Comparison of ENCODE assay signal across 14 mouse cellular contexts in the genomic region with DNA sequence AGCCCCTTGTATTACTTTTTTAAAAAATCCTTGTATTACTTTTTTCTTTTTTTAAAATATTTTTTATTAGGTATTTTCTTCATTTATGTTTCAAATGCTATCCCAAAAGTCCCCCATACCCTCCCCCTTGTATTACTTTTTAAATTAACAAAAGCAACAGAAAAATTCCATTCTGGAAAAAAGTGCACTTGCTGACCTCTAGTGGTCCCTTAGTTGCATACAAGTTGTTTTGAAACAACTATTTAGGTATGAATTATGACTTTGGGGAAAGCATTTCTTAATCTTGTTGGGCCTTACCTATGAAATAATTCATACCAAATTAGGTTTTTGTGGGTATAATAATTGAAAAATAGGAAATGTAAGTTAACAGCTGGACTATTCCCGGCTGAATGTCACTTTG. TPM values are rescaled to one million over a fixed set of nuclear protein-coding genes. Genes with fewer than 3 reads are reported as not detected.
DNase-seq lines count a peak whose midpoint lies in the region; ATAC-seq and TF ChIP-seq lines count a peak whose summit lies in the region.
"Had no signal": no experiment of that assay in that cellular context is flagged by ENCODE, and none has a peak within 500 bp of the region (broad histone marks: within the 10 kb centered on the region; RNA-seq: fewer than 3 reads in every experiment).

No protein-coding gene starts in this region.

- no peak overlapping the region for H3K4me3 ChIP-seq in intestine, postnatal 0 days (ENCODE audit: low read depth, low read length)
- H3K4me3 ChIP-seq in intestine, embryonic 15.5 days (replicated peaks) = no peak overlapping the region
- no peak overlapping the region for H3K4me3 ChIP-seq in stomach, postnatal 0 days (ENCODE audit: low read depth, low read length)
- H3K4me3 ChIP-seq: forebrain, embryonic 12.5 days; kidney, embryonic 15.5 days had no signal

- no peak for TF ChIP-seq EP300 in stomach, postnatal 0 days (optimal IDR thresholded peaks at IDR 0.05)

- H3K36me3 ChIP-seq in intestine, postnatal 0 days (ENCODE audit: control insufficient read depth, insufficient read depth) = no peaks in the 10 kb centered on the region
- no peaks in the 10 kb centered on the region for H3K36me3 ChIP-seq in intestine, embryonic 15.5 days
- H3K36me3 ChIP-seq in stomach, postnatal 0 days (ENCODE audit: control insufficient read depth, insufficient read depth, low read length) = no peaks in the 10 kb centered on the region
- H3K36me3 ChIP-seq: forebrain, embryonic 12.5 days; G1E; kidney, embryonic 15.5 days had no signal

- H3K27me3 ChIP-seq in intestine, postnatal 0 days (replicated peaks; ENCODE audit: control insufficient read depth, insufficient read depth, low read length) = no peaks in the 10 kb centered on the region
- no peaks in the 10 kb centered on the region for H3K27me3 ChIP-seq in intestine, embryonic 15.5 days (replicated peaks)
- H3K27me3 ChIP-seq in stomach, postnatal 0 days (ENCODE audit: control insufficient read depth, insufficient read depth, low read length) = no peaks in the 10 kb centered on the region

- intact Hi-C loops in left cerebral cortex, postnatal 14 days (cut with DNase I) = no loop called here

- H3K27ac ChIP-seq in intestine, postnatal 0 days (ENCODE audit: low read depth, low read length) = no peak overlapping the region
- no peak overlapping the region for H3K27ac ChIP-seq in intestine, embryonic 15.5 days
- H3K27ac ChIP-seq in stomach, postnatal 0 days (replicated peaks) = no peak overlapping the region
- H3K27ac ChIP-seq: forebrain, embryonic 12.5 days; kidney, embryonic 15.5 days had no signal

- no peaks in the 10 kb centered on the region for H3K4me1 ChIP-seq in intestine, postnatal 0 days (replicated peaks; ENCODE audit: control insufficient read depth, insufficient read depth, low read length)
- no peaks in the 10 kb centered on the region for H3K4me1 ChIP-seq in intestine, embryonic 15.5 days (replicated peaks)
- H3K4me1 ChIP-seq in stomach, postnatal 0 days (replicated peaks; ENCODE audit: control insufficient read depth, insufficient read depth) = no peaks in the 10 kb centered on the region
- H3K4me1 ChIP-seq: forebrain, embryonic 12.5 days; kidney, embryonic 15.5 days had no signal

- no peak for ATAC-seq in intestine, postnatal 0 days
- ATAC-seq in intestine, embryonic 15.5 days = no peak
- no peak for ATAC-seq in stomach, postnatal 0 days (ENCODE audit: low FRiP score, low TSS enrichment)

- H3K4me2 ChIP-seq in intestine, postnatal 0 days (replicated peaks; ENCODE audit: low read depth) = no peak overlapping the region
- H3K4me2 ChIP-seq in intestine, embryonic 15.5 days (replicated peaks) = no peak overlapping the region
- H3K4me2 ChIP-seq in stomach, postnatal 0 days (replicated peaks; ENCODE audit: low read depth) = no peak overlapping the region
- H3K4me2 ChIP-seq: forebrain, embryonic 12.5 days; kidney, embryonic 15.5 days had no signal

- WGBS in intestine, postnatal 0 days = 45% methylated on average over 1 of the region's 1 CpGs
- 36% methylated on average over 1 of the region's 1 CpGs for WGBS in intestine, embryonic 15.5 days
- WGBS in stomach, postnatal 0 days = 37% methylated on average over 1 of the region's 1 CpGs

- DNase-seq in lung, postnatal 10 days = peak; percentile 9
- DNase-seq in lung, adult 18-20 months = no peak
- DNase-seq in brain, adult 2 months (ENCODE audit: low read depth, low spot score) = peak; percentile 19
- DNase-seq in stomach, postnatal 0 days (ENCODE audit: low spot score) = no peak
- DNase-seq in left cerebral cortex, postnatal 14 days (ENCODE audit: low spot score in 2 of 2) = no peak
- DNase-seq: adrenal gland, adult 2 months; heart, postnatal 14 days; lung, postnatal 4 days; thymus, postnatal 25 days had no signal

- TF ChIP-seq CTCF in intestine, postnatal 0 days (IDR thresholded peaks at IDR 0.05; ENCODE audit: low read depth) = peak; percentile 59
- TF ChIP-seq CTCF in stomach, postnatal 0 days (IDR thresholded peaks at IDR 0.05; ENCODE audit: low read depth) = peak; percentile 69

- no peaks in the 10 kb centered on the region for H3K9me3 ChIP-seq in intestine, postnatal 0 days (ENCODE audit: control insufficient read depth)
- no peaks in the 10 kb centered on the region for H3K9me3 ChIP-seq in intestine, embryonic 15.5 days
- no peaks in the 10 kb centered on the region for H3K9me3 ChIP-seq in stomach, postnatal 0 days (ENCODE audit: control insufficient read depth, low read length)
- H3K9me3 ChIP-seq: forebrain, embryonic 12.5 days; G1E; kidney, embryonic 15.5 days had no signal

- H3K9ac ChIP-seq in intestine, postnatal 0 days (ENCODE audit: low read depth, low read length) = no peak overlapping the region
- no peak overlapping the region for H3K9ac ChIP-seq in intestine, embryonic 15.5 days
- no peak overlapping the region for H3K9ac ChIP-seq in stomach, postnatal 0 days (ENCODE audit: low read length)
- H3K9ac ChIP-seq: forebrain, embryonic 12.5 days; kidney, embryonic 15.5 days had no signal

RNA-seq across cellular contexts. Expression of a gene that starts 13.4 kb away (rescaled TPM):
- 0.08 and 0.10 TPM in 2 replicates for polyA plus RNA-seq in intestine, postnatal 0 days (2015; fragmentation: Nextera tagmentation; extraction: Ambion mirVana)
- polyA plus RNA-seq in intestine, embryonic 15.5 days (2015; fragmentation: Nextera tagmentation; extraction: Ambion mirVana) = not detected in 2 replicates
- polyA plus RNA-seq in stomach, postnatal 0 days (2015; fragmentation: Nextera tagmentation; extraction: Ambion mirVana) = 0.05 TPM in 1 of 2 replicates, not detected in the other
- total RNA-seq in left cerebral cortex, postnatal 14 days (2021) = not detected
- total RNA-seq: heart, postnatal 14 days had no signal
- polyA plus RNA-seq: adrenal gland, adult 2 months; forebrain, embryonic 12.5 days; kidney, embryonic 15.5 days had no signal

RNA-seq across cellular contexts. Expression of a gene that starts 22.4 kb away (rescaled TPM):
- 104 and 105 TPM in 2 replicates for polyA plus RNA-seq in intestine, postnatal 0 days (2015; fragmentation: Nextera tagmentation; extraction: Ambion mirVana)
- polyA plus RNA-seq in intestine, embryonic 15.5 days (2015; fragmentation: Nextera tagmentation; extraction: Ambion mirVana) = 55.1 and 69.8 TPM in 2 replicates
- polyA plus RNA-seq in stomach, postnatal 0 days (2015; fragmentation: Nextera tagmentation; extraction: Ambion mirVana) = 51.3 and 52.7 TPM in 2 replicates
- total RNA-seq in left cerebral cortex, postnatal 14 days (2021) = 100 to 1,000 TPM; 120 to 135 TPM

RNA-seq across cellular contexts. Expression of a gene that starts 32.7 kb away (rescaled TPM):
- 165 and 195 TPM in 2 replicates for polyA plus RNA-seq in intestine, postnatal 0 days (2015; fragmentation: Nextera tagmentation; extraction: Ambion mirVana)
- polyA plus RNA-seq in intestine, embryonic 15.5 days (2015; fragmentation: Nextera tagmentation; extraction: Ambion mirVana) = 77.1 and 77.6 TPM in 2 replicates
- 24.1 and 25.1 TPM in 2 replicates for polyA plus RNA-seq in stomach, postnatal 0 days (2015; fragmentation: Nextera tagmentation; extraction: Ambion mirVana)
- total RNA-seq in left cerebral cortex, postnatal 14 days (2021) = 10 to 100 TPM; 15.8 to 19.4 TPM

RNA-seq across cellular contexts. Expression of a gene that starts 48.3 kb away (rescaled TPM):
- polyA plus RNA-seq in intestine, postnatal 0 days (2015; fragmentation: Nextera tagmentation; extraction: Ambion mirVana) = 17.2 and 18.3 TPM in 2 replicates
- 3.4 and 4.4 TPM in 2 replicates for polyA plus RNA-seq in intestine, embryonic 15.5 days (2015; fragmentation: Nextera tagmentation; extraction: Ambion mirVana)
- 5.6 and 5.9 TPM in 2 replicates for polyA plus RNA-seq in stomach, postnatal 0 days (2015; fragmentation: Nextera tagmentation; extraction: Ambion mirVana)
- total RNA-seq in left cerebral cortex, postnatal 14 days (2021) = not detected

Comparison
In these comparisons a context has a peak if more than half of its experiments do, and no peak if none do; other contexts are left out.
1. DNase-seq: peak in lung, postnatal 10 days (single experiment) and brain, adult 2 months (single experiment); none in lung, adult 18-20 months (0 of 2), stomach, postnatal 0 days (single experiment) and left cerebral cortex, postnatal 14 days (0 of 2).